Mouse (Mus musculus) liver, embryonic 14.5 days (tissue): ENCODE data around the gene Olfr26.

Source experiments
- CTCF ChIP-seq: IDR thresholded peaks from 2 replicates; pipeline ENCODE4 v1.5.1; 2016; ENCODE audit warnings: antibody characterized with exemption, low read depth, control low read depth
- EP300 ChIP-seq: IDR thresholded peaks from 2 replicates; pipeline ENCODE4 v1.6.1; 2016; ENCODE audit warnings: antibody characterized with exemption, low read depth

DNA sequence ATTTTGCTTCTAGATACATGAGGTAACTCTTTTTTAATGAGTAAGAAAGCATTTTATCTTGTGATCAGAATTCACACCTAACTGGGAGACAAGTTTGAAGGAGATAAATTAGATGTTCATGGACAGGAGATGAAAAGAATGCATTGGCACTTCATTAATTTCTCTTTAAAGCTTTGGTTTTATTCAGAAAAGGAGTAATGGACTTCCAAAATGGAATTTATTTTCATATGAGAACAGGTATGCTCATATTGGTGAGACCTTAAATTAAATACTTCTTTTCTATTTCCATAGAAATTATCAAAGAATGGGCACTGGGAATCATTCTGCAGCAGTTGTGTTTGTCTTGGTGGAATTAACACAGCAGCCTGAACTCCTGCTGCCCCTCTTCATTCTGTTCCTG lies at the start of gene Olfr26:
- TF ChIP-seq CTCF, result no peak
- no peak for TF ChIP-seq EP300
